Mouse (Mus musculus): ENCODE measurements around the gene Ccdc185. TPM values are rescaled to one million over a fixed set of nuclear protein-coding genes. Genes with fewer than 3 reads are reported as not detected.

The Ccdc185 gene
- not detected for polyA plus RNA-seq (2021)

DNA sequence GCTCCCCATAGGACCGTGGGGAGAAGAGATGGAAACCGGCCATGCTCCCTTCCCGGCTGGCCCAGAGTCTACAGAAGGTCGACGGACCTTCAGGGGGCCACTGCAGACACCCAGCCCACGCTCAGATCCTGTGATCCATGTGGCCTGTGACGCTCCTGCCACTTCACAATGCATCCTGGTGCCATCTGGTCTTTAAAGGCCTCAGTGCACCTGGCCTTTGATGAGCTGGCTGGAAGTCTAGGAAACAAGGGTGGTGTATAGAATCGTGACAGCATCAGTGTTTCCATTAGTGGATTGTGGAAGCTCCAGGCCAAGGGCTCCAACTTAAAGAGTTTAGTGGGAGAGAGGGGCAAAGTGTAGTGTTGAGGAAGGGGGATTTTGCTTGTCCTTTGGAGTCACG, at the start of gene Ccdc185:
TSS of gene Ccdc185 (minus strand) at position 101 of the 400 bp plus-strand sequence.
- in situ Hi-C loops (cut with MboI; ENCODE audit: low pct_unique_long_range_greater_than_20kb): no loop called here
- CTCF ChIA-PET: no interaction called here
- no peak for DNase-seq (ENCODE audit: low read depth, low spot score)
- ATAC-seq: no peak
- H3K27me3 ChIP-seq: peaks cover 17% of the 10 kb centered on the region
- POLR2A ChIA-PET: no interaction called here
- no peak for TF ChIP-seq CTCF (IDR thresholded peaks at IDR 0.05)

- ATAC-seq (no peak), DNase-seq (ENCODE audit: low read depth, low spot score) (no peak)
- TF ChIP-seq CTCF (IDR thresholded peaks at IDR 0.05): no peak
- CTCF ChIA-PET: no interaction called here
- in situ Hi-C loops (cut with MboI; ENCODE audit: low pct_unique_long_range_greater_than_20kb): no loop called here
- POLR2A ChIA-PET: interaction anchor here (0.6 kb wide), 1 partner anchor 1650 kb away, joined by 3 read pairs; no protein-coding TSS in a partner anchor
- H3K27me3 ChIP-seq: no peaks in the 10 kb centered on the region
Observed at GRCm38 (mm10) chr1:182797048-182797447, 48.1 kb upstream of the Ccdc185 start.

GRCm38 (mm10) chr1:182794628-182795027, 45.6 kb upstream of the Ccdc185 start:
- CTCF ChIA-PET: no interaction called here
- POLR2A ChIA-PET: no interaction called here
- in situ Hi-C loops (cut with MboI; ENCODE audit: low pct_unique_long_range_greater_than_20kb): loop anchor here (5.0 kb wide), 1 partner anchor 237 kb away; no protein-coding TSS in a partner anchor
- no peak for ATAC-seq
- H3K27me3 ChIP-seq: no peaks in the 10 kb centered on the region
- DNase-seq (ENCODE audit: low read depth, low spot score): no peak
- no peak for TF ChIP-seq CTCF (IDR thresholded peaks at IDR 0.05)

GRCm38 (mm10) chr1:182794221-182794620, 45.2 kb upstream of the Ccdc185 start:
- no peak for TF ChIP-seq CTCF (IDR thresholded peaks at IDR 0.05)

DNA sequence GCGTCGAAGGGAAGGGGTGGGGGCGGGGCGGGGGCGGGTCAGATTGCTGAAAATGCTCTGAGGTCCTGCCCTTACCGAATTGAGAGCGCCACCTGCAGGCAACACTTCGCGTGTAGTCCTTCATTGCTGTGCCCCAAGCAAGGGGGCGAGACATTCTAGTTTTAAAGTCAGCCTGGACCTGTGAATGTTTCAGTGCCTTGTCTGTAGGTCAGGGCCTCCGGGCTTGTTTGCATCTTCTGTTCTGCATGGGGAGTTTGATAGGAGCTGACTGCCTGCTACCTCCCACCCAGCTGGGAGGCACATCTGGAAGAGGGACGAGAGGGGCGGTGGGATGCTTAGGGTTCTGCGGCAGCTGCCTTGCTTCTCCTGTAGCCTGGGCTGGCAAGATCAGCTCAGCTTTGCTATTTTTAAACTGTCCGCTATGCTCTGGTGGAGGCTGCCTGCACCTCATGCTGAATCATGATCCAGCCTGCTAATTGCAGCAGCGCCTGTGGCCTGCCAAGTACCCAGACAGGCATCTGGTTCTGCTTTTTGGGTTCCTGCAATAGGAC, 43.6 kb upstream of the Ccdc185 start:
- POLR2A ChIA-PET: no interaction called here
- CTCF ChIA-PET: interaction anchor here (0.7 to 1.5 kb wide), 7 partner anchors 16 to 238 kb away, joined by 3 to 8 read pairs (median 3); no protein-coding TSS in a partner anchor
- DNase-seq (ENCODE audit: low read depth, low spot score) (peak; percentile 64), ATAC-seq (peak; percentile 87)
- H3K27me3 ChIP-seq: no peaks in the 10 kb centered on the region
- TF ChIP-seq CTCF (IDR thresholded peaks at IDR 0.05): peak; percentile 79
- in situ Hi-C loops (cut with MboI; ENCODE audit: low pct_unique_long_range_greater_than_20kb): loop anchor here (5.0 kb wide), 1 partner anchor 235 kb away; no protein-coding TSS in a partner anchor

More at GRCm38 (mm10) chr1:182794221-182794620, 45.2 kb upstream of the Ccdc185 start:
- H3K27me3 ChIP-seq: no peaks in the 10 kb centered on the region
- in situ Hi-C loops (cut with MboI; ENCODE audit: low pct_unique_long_range_greater_than_20kb): loop anchor here (5.0 kb wide), 1 partner anchor 237 kb away; no protein-coding TSS in a partner anchor
- CTCF ChIA-PET: no interaction called here
- POLR2A ChIA-PET: no interaction called here
- DNase-seq (ENCODE audit: low read depth, low spot score) (no peak), ATAC-seq (no peak)

- no peak for TF ChIP-seq CTCF (IDR thresholded peaks at IDR 0.05)
- ATAC-seq: no peak
- no peak for DNase-seq (ENCODE audit: low read depth, low spot score)
- CTCF ChIA-PET: no interaction called here
- H3K27me3 ChIP-seq: no peaks in the 10 kb centered on the region
- in situ Hi-C loops (cut with MboI; ENCODE audit: low pct_unique_long_range_greater_than_20kb): no loop called here
- POLR2A ChIA-PET: interaction anchor here (0.6 kb wide), 1 partner anchor 48 kb away, joined by 3 read pairs; no protein-coding TSS in a partner anchor
Observed at GRCm38 (mm10) chr1:182788896-182789295, 39.9 kb upstream of the Ccdc185 start.

DNA sequence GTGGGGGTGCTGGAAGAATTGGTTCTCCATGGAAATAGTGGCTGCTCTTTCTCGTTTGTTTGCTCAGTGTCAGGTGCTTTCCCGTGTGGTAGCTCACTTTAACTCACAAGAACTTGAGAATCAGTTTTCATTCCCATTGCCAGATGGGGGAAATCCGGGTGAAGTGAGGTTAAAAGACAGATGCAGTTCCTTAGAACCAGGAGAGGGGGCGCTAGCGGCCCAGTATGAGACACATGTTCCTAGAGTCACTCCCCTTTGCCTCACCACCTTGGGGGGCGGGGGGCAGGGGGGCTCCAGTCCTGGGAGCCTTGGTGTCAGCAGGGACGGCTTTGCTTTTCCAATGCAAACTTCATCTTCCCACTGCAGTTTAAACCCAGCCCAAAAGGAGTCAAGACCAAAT, 38.0 kb upstream of the Ccdc185 start:
- no peak for ATAC-seq
- in situ Hi-C loops (cut with MboI; ENCODE audit: low pct_unique_long_range_greater_than_20kb): no loop called here
- POLR2A ChIA-PET: no interaction called here

DNA sequence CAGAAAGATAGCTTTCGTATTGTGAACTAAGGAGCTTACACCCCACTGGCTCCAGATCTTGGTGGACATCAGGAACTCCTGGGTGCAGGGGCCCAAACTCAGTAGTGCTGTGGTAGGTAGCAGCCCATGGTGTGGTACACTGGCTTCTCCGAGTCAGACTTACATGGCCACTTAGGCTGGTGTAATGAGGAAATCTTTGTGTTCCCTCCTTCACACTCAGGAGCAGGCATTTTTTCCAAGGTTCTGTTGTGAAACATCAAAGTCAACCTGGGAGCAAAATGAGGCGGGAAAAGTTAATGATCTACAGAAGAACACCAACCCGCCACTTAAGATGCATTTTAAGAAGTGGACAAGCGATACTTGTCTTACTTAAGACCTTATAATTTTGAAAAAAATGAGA, 36.5 kb upstream of the Ccdc185 start:
- ATAC-seq: no peak
- no peaks in the 10 kb centered on the region for H3K27me3 ChIP-seq
- no peak for TF ChIP-seq CTCF (IDR thresholded peaks at IDR 0.05)
- POLR2A ChIA-PET: no interaction called here
- CTCF ChIA-PET: no interaction called here
- in situ Hi-C loops (cut with MboI; ENCODE audit: low pct_unique_long_range_greater_than_20kb): no loop called here
- no peak for DNase-seq (ENCODE audit: low read depth, low spot score)

More for the DNA sequence above, 38.0 kb upstream of the Ccdc185 start:
- TF ChIP-seq CTCF (IDR thresholded peaks at IDR 0.05): no peak
- H3K27me3 ChIP-seq: no peaks in the 10 kb centered on the region
- DNase-seq (ENCODE audit: low read depth, low spot score): no peak
- CTCF ChIA-PET: interaction anchor here (1.2 to 1.4 kb wide), 2 partner anchors 23 to 43 kb away, joined by 3 read pairs; no protein-coding TSS in a partner anchor

DNA sequence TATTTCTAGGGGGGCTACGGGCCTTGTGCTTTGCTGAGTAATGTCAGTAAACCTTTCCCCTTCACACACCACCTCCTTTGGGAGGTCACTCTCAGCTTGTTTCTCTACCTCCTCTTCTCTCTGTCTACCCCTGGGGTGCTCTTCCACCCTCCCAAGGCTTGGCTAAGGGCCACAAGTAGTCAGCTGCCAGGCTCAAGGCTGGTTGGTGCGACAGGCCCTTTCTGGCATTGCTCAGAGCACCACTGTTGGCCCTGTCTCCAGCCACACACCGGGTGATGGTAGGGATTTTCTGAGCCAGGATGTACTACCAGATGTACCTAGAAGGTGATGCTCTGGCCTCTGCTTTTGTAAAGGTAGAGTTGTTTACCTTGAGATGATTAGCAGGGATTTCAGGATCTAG, 35.8 kb upstream of the Ccdc185 start:
- POLR2A ChIA-PET: no interaction called here
- TF ChIP-seq CTCF (IDR thresholded peaks at IDR 0.05): no peak

DNA sequence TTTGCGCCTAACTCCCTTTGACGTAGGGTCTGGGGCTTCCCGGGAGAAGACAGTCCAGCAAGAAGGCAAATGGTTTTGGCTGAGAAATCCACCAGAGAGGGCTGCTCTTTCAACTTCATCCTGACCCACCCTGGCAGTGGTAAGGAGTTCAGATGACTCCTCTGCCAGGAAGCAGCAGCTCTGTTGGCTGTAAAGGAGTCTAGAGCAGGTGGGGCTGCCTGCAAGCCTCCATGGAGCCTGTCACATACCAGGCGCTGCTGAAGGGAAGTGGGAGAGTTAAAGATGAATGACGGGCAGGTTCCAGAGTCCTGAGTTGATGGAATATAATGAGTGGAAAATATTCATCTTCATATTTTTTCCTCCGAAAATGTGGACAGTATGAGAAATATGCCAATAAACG, 34.8 kb upstream of the Ccdc185 start:
- DNase-seq (ENCODE audit: low read depth, low spot score): no peak
- CTCF ChIA-PET: no interaction called here
- H3K27me3 ChIP-seq: no peaks in the 10 kb centered on the region
- no peak for TF ChIP-seq CTCF (IDR thresholded peaks at IDR 0.05)
- no peak for ATAC-seq
- POLR2A ChIA-PET: no interaction called here
- in situ Hi-C loops (cut with MboI; ENCODE audit: low pct_unique_long_range_greater_than_20kb): no loop called here

More for the DNA sequence above, 35.8 kb upstream of the Ccdc185 start:
- DNase-seq (ENCODE audit: low read depth, low spot score): no peak
- peak; percentile 47 for ATAC-seq
- CTCF ChIA-PET: no interaction called here
- in situ Hi-C loops (cut with MboI; ENCODE audit: low pct_unique_long_range_greater_than_20kb): no loop called here
- no peaks in the 10 kb centered on the region for H3K27me3 ChIP-seq

- TF ChIP-seq CTCF (IDR thresholded peaks at IDR 0.05): no peak
- ATAC-seq (no peak), DNase-seq (ENCODE audit: low read depth, low spot score) (no peak)
- in situ Hi-C loops (cut with MboI; ENCODE audit: low pct_unique_long_range_greater_than_20kb): no loop called here
- H3K27me3 ChIP-seq: no peaks in the 10 kb centered on the region
- POLR2A ChIA-PET: no interaction called here
- CTCF ChIA-PET: interaction anchor here (1.2 kb wide), 1 partner anchor 15 kb away, joined by 3 read pairs; the partner anchor contains the start of gene Susd4
Observed at GRCm38 (mm10) chr1:182779024-182779520, 30.1 kb upstream of the Ccdc185 start.
